Mouse (Mus musculus): ENCODE results near the gene Rapgef1.
A peak's percentile ranks its signal among the peaks of the same experiment; 100 is the strongest.

Gene Rapgef1

GRCm38 (mm10) chr2:29643418-29643817, 23.9 kb downstream of the Rapgef1 start:
- no peak for DNase-seq (ENCODE audit: extremely low read depth, low read depth, low spot score)

- DNase-seq (ENCODE audit: extremely low read depth, low read depth, low spot score) = no peak
Observed at GRCm38 (mm10) chr2:29645071-29645628, 25.6 kb downstream of the Rapgef1 start.

- DNase-seq (ENCODE audit: extremely low read depth, low read depth, low spot score) = no peak
Observed at GRCm38 (mm10) chr2:29646613-29647012, 27.1 kb downstream of the Rapgef1 start.

GRCm38 (mm10) chr2:29647162-29647561, 27.6 kb downstream of the Rapgef1 start:
- no peak for DNase-seq (ENCODE audit: extremely low read depth, low read depth, low spot score)

- no peak for DNase-seq (ENCODE audit: extremely low read depth, low read depth, low spot score)
Observed at GRCm38 (mm10) chr2:29647808-29648207, 28.3 kb downstream of the Rapgef1 start.

GRCm38 (mm10) chr2:29648956-29649794, 29.7 kb downstream of the Rapgef1 start:
- DNase-seq (ENCODE audit: extremely low read depth, low read depth, low spot score) = no peak

GRCm38 (mm10) chr2:29649795-29650457, 30.4 kb downstream of the Rapgef1 start:
- DNase-seq (ENCODE audit: extremely low read depth, low read depth, low spot score) = no peak

GRCm38 (mm10) chr2:29651876-29652275, 32.4 kb downstream of the Rapgef1 start:
- DNase-seq (ENCODE audit: extremely low read depth, low read depth, low spot score) = no peak

- DNase-seq (ENCODE audit: extremely low read depth, low read depth, low spot score) = no peak
Observed at GRCm38 (mm10) chr2:29655433-29655832, 35.9 kb downstream of the Rapgef1 start.

- DNase-seq (ENCODE audit: extremely low read depth, low read depth, low spot score) = no peak
Observed at GRCm38 (mm10) chr2:29656095-29656494, 36.6 kb downstream of the Rapgef1 start.

- DNase-seq (ENCODE audit: extremely low read depth, low read depth, low spot score) = no peak
Observed at GRCm38 (mm10) chr2:29657089-29657488, 37.6 kb downstream of the Rapgef1 start.

GRCm38 (mm10) chr2:29661751-29662191, 42.3 kb downstream of the Rapgef1 start:
- no peak for DNase-seq (ENCODE audit: extremely low read depth, low read depth, low spot score)

GRCm38 (mm10) chr2:29663260-29663877, 43.8 kb downstream of the Rapgef1 start:
- no peak for DNase-seq (ENCODE audit: extremely low read depth, low read depth, low spot score)

- no peak for DNase-seq (ENCODE audit: extremely low read depth, low read depth, low spot score)
Observed at GRCm38 (mm10) chr2:29665421-29665820, 45.9 kb downstream of the Rapgef1 start.

- DNase-seq (ENCODE audit: extremely low read depth, low read depth, low spot score) = no peak
Observed at GRCm38 (mm10) chr2:29666589-29666988, 47.1 kb downstream of the Rapgef1 start.

- peak; percentile 63 for DNase-seq (ENCODE audit: extremely low read depth, low read depth, low spot score)
Observed at GRCm38 (mm10) chr2:29667109-29667508, 47.6 kb downstream of the Rapgef1 start.

- no peak for DNase-seq (ENCODE audit: extremely low read depth, low read depth, low spot score)
Observed at GRCm38 (mm10) chr2:29668011-29668691, 48.6 kb downstream of the Rapgef1 start.

GRCm38 (mm10) chr2:29668963-29669362, 49.4 kb downstream of the Rapgef1 start:
- DNase-seq (ENCODE audit: extremely low read depth, low read depth, low spot score) = no peak

- no peak for DNase-seq (ENCODE audit: extremely low read depth, low read depth, low spot score)
Observed at GRCm38 (mm10) chr2:29669711-29670110, 50.2 kb downstream of the Rapgef1 start.

- no peak for DNase-seq (ENCODE audit: extremely low read depth, low read depth, low spot score)
Observed at GRCm38 (mm10) chr2:29670231-29670991, 50.9 kb downstream of the Rapgef1 start.

All from fat pad, adult 2 months (tissue).